Mouse (Mus musculus): ENCODE results near the gene Upp2.
A peak's percentile ranks its signal among the peaks of the same experiment; 100 is the strongest.

Gene Upp2

GRCm38 (mm10) chr2:58614851-58615250 lies 47.8 kb downstream of the Upp2 start:
- no peak for DNase-seq (ENCODE audit: low read depth)

GRCm38 (mm10) chr2:58615766-58616165 lies 48.7 kb downstream of the Upp2 start:
- no peak for DNase-seq (ENCODE audit: low read depth)

DNA sequence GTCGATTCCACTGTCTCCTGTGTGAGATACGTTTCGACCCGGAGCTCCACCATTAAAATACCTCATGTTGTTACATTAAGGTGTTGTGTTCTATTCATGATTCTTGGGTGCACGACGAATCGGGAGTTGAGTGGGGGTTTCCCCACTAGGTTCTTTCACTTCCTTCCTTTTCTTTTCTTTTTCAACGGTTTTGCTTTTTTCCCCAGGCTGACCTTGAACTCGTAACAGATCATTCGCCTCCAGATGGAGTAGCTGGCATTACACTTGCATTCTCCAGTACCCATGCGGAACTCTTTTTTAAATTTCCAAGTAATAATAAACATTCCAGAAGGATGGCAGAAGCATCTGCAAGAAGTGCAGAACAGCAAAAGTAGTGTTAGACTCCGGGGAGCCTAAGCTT lies 58.1 kb downstream of the Upp2 start:
- DNase-seq (ENCODE audit: low read depth), result no peak

DNA sequence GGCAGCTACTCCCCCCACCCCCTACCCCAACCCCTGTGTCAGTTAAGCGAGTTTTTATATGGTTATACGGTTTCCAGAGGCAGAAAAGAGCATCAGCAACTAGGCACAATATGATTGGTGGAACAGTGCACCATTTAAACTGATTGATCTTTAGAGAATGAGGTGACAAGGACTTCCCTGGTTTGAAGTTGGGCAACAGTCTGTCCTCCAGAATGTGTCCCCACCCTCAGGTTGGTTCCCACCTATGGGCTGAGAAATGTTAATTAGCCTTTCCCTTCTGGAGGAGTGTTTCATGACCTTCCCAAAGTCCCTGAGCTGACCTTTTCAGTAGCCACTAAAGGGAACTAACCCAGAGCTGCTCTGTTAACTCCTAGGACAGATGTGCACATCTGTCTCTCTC lies 58.6 kb downstream of the Upp2 start:
- DNase-seq (ENCODE audit: low read depth), result no peak

GRCm38 (mm10) chr2:58626136-58626769 lies 59.2 kb downstream of the Upp2 start:
- DNase-seq (ENCODE audit: low read depth), result no peak

DNA sequence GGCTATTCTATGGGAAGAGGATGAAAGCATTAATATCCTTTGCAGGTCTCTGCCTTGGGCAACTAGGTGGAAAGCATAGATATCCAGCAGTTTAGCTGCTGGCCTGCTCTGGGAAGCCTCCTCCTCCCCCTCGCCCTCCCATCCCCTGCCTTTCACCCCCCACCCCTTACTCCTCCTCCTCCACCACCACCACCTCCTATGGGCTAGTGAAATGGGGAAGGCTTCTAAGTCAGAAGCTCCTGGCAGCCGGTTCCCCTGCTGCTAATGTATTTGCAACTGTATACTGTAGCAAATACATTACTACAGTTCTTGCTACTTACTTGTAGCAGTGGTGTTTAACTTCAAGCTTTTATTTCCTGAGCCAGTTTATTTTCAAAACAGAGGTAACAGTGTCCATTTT lies 60.9 kb downstream of the Upp2 start:
- DNase-seq (ENCODE audit: low read depth), result no peak

- no peak for DNase-seq (ENCODE audit: low read depth)
Observed at GRCm38 (mm10) chr2:58628993-58629392, 61.9 kb downstream of the Upp2 start.

- no peak for DNase-seq (ENCODE audit: low read depth)
Observed at GRCm38 (mm10) chr2:58629440-58629839, 62.3 kb downstream of the Upp2 start.

- DNase-seq (ENCODE audit: low read depth), result no peak
Observed at GRCm38 (mm10) chr2:58633791-58634190, 66.7 kb downstream of the Upp2 start.

- DNase-seq (ENCODE audit: low read depth), result no peak
Observed at GRCm38 (mm10) chr2:58641761-58642555, 74.9 kb downstream of the Upp2 start.

- no peak for DNase-seq (ENCODE audit: low read depth)
Observed at GRCm38 (mm10) chr2:58645667-58646066, 78.6 kb downstream of the Upp2 start.

GRCm38 (mm10) chr2:58655169-58655568 lies 88.1 kb downstream of the Upp2 start:
- DNase-seq (ENCODE audit: low read depth), result no peak

- no peak for DNase-seq (ENCODE audit: low read depth)
Observed at GRCm38 (mm10) chr2:58656959-58657358, 89.9 kb downstream of the Upp2 start.

- no peak for DNase-seq (ENCODE audit: low read depth)
Observed at GRCm38 (mm10) chr2:58657855-58658254, 90.8 kb downstream of the Upp2 start.

DNA sequence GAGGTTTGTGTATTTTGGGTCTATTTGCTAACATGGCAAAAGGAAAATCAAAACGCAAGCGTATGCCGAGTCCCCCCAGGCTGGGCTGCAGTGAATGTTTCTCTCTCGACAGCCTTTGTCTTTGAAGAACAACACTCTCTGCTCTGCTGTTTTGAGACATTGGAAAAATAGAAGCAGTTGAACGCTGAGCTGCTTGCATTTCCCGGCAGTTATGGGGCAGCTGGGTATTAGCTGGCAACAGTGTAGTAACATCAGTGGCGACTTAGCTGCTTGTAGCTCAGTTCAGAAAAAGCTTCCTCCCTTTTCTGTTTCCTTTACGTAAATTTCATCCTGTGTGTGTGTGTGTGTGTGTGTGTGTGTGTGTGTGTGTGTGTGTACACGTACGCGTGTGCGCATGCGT lies 93.5 kb downstream of the Upp2 start:
- DNase-seq (ENCODE audit: low read depth), result no peak

DNA sequence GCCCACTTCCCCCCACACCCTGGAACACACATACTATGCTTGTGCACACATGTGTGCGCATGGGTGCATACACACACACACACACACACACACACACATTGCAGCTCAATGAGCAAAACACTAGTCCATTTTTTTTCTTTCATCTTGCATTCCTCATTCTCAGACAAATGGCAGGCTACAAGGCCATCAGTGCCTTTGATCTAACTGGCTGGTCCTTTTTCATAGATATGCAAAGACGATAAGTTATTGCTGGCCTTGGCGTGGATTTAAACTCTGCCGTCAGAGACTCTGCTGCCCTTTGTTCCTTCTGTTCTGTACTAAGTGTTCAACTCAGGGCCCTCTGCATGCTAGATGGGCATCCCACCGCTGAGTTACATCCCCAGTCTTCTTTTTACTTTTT lies 94.0 kb downstream of the Upp2 start:
- no peak for DNase-seq (ENCODE audit: low read depth)

- DNase-seq (ENCODE audit: low read depth), result no peak
Observed at GRCm38 (mm10) chr2:58662661-58663060, 95.6 kb downstream of the Upp2 start.

- no peak for DNase-seq (ENCODE audit: low read depth)
Observed at GRCm38 (mm10) chr2:58663404-58664120, 96.5 kb downstream of the Upp2 start.

- peak; percentile 71 for DNase-seq (ENCODE audit: low read depth)
Observed at GRCm38 (mm10) chr2:58665081-58665814, 98.2 kb downstream of the Upp2 start.

DNA sequence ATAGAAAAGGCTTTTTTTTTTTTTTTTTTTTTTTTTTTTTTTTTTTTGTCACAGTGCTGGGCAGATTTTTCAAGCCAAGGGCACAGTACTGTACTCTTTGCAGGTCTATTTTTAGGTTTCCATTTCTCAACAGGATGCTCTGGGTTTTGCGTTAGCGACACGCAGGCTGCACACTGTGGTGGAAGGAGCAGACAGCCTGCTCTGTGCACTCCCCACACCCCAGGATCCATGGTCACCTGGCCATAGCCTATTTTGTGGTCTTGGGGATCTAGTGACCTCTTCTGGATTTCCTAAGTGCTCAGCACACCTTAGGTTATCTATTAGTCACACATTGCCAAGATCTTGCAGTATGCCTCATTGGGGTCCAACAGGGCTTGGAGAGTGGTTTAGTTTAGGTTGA lies 100.2 kb downstream of the Upp2 start:
- DNase-seq (ENCODE audit: low read depth), result no peak

GRCm38 (mm10) chr2:58667991-58668390 lies 100.9 kb downstream of the Upp2 start:
- peak; percentile 83 for DNase-seq (ENCODE audit: low read depth)

DNA sequence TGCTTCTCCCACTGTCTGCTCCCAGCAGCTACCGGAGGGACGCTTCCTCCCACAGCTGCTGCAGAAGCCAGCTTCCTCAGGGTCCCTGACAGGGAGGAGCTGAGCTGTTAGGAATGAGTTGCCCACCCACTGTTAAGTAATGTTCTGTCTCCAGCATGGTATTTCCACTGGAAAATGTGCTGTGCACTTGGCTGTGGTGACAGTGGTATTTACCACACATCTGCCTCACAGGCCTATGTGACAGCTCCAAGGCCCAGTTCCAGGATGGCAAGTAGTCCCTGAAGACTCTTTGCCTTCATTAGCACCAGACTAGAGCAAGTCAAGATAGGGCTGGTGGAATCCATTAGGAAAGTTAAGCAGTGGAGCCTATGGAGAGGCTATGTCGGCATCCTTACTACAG lies 102.0 kb downstream of the Upp2 start:
- DNase-seq (ENCODE audit: low read depth), result no peak

Measured in NIH3T3 (cell line).